Mouse (Mus musculus) CH12.LX (cell line): ENCODE data around the gene Pced1b. TPM values are rescaled to one million over a fixed set of nuclear protein-coding genes. Genes with fewer than 3 reads are reported as not detected.
A peak's percentile ranks its signal among the peaks of the same experiment; 100 is the strongest.

Source experiments
- DNase-seq: peaks from one replicate; pipeline ENCODE4 v3.0.0-alpha.2; 2013; ENCODE audit errors: extremely low read depth
- H3K27ac ChIP-seq: 2 replicates; pipeline ENCODE4 v1.5.1; 2012; ENCODE audit warnings: low read depth, mild to moderate bottlenecking, control low read depth, moderate library complexity; ENCODE audit not compliant: insufficient read depth
- H3K27me3 ChIP-seq: replicated peaks from 2 replicates; pipeline ENCODE3; 2012; ENCODE audit warnings: inconsistent platforms
- H3K36me3 ChIP-seq, 2 experiments: replicated peaks in 1 of 2; 2 replicates each; pipeline versions ENCODE3 to v1.6.1; 2012; ENCODE audit warnings: inconsistent platforms in 1 of 2, low read length in 1 of 2, mild to moderate bottlenecking in 1 of 2, mixed read lengths in 1 of 2, moderate library complexity in 1 of 2; ENCODE audit not compliant: control insufficient read depth in 1 of 2, insufficient read depth in 1 of 2
- H3K4me1 ChIP-seq, 2 experiments: 2 replicates each; pipeline ENCODE4 v1.6.1; 2012; ENCODE audit warnings: inconsistent platforms in 1 of 2, moderate library complexity in 1 of 2; ENCODE audit not compliant: insufficient read depth in 2 of 2, control insufficient read depth in 1 of 2
- H3K4me2 ChIP-seq: 2 replicates; pipeline ENCODE4 v1.6.1; 2012; ENCODE audit warnings: low read depth, mild to moderate bottlenecking, control low read depth; ENCODE audit not compliant: poor library complexity, insufficient read depth, severe bottlenecking
- H3K4me3 ChIP-seq, 3 experiments: fragments of 150-350 bp in 1 of 3; sonication (generic) in 1 of 3; replicated peaks in 1 of 3; 2 replicates each; pipeline versions ENCODE3 to v1.5.1; 2011 to 2012; ENCODE audit warnings: low read depth in 2 of 3, low read length in 2 of 3, mild to moderate bottlenecking in 2 of 3, moderate library complexity in 2 of 3, control low read depth in 1 of 3, improper control_type of control experiment in 1 of 3, inconsistent platforms in 1 of 3, mixed read lengths in 1 of 3; ENCODE audit not compliant: poor library complexity in 1 of 3
- H3K79me2 ChIP-seq: replicated peaks from 2 replicates; pipeline ENCODE4 v1.6.1; 2012; ENCODE audit warnings: mild to moderate bottlenecking, moderate library complexity; ENCODE audit not compliant: control insufficient read depth, poor library complexity, insufficient read depth, severe bottlenecking; ENCODE audit errors: extremely low read depth
- H3K9ac ChIP-seq: 2 replicates; pipeline ENCODE4 v1.6.1; 2012; ENCODE audit warnings: low read depth, mild to moderate bottlenecking, control low read depth, moderate library complexity; ENCODE audit not compliant: insufficient read depth
- H3K9me3 ChIP-seq: replicated peaks from 2 replicates; pipeline ENCODE3; 2012; ENCODE audit warnings: low read length, inconsistent platforms, mixed read lengths
- CTCF ChIP-seq, 2 experiments: IDR thresholded peaks in 1 of 2; conservative IDR thresholded peaks in 1 of 2; 2 replicates each; pipeline ENCODE4 v1.5.1; 2011 to 2012; ENCODE audit warnings: low read depth in 2 of 2, low read length in 2 of 2, improper control_type of control experiment in 1 of 2, inconsistent platforms in 1 of 2, mild to moderate bottlenecking in 1 of 2, moderate library complexity in 1 of 2
- E2F4 ChIP-seq: IDR thresholded peaks from 2 replicates; pipeline ENCODE4 v1.6.1; 2011; ENCODE audit warnings: low read depth, low read length, improper control_type of control experiment; ENCODE audit not compliant: insufficient replicate concordance
- ELF1 ChIP-seq: IDR thresholded peaks from 2 replicates; pipeline ENCODE4 v1.6.1; 2014; ENCODE audit warnings: low read depth, mild to moderate bottlenecking, inconsistent platforms, low read length, improper control_type of control experiment
- EP300 ChIP-seq: IDR thresholded peaks from 2 replicates; pipeline ENCODE4 v1.6.1; 2011; ENCODE audit warnings: low read length, improper control_type of control experiment
- GABPA ChIP-seq: IDR thresholded peaks from 2 replicates; pipeline ENCODE4 v1.6.1; 2012; ENCODE audit warnings: low read depth, low read length, improper control_type of control experiment, inconsistent platforms; ENCODE audit not compliant: insufficient replicate concordance
- HCFC1 ChIP-seq: IDR thresholded peaks from 2 replicates; pipeline ENCODE4 v1.6.1; 2012; ENCODE audit warnings: low read depth, mild to moderate bottlenecking, inconsistent platforms, low read length, improper control_type of control experiment
- IRF4 ChIP-seq: IDR thresholded peaks from 2 replicates; pipeline ENCODE4 v1.6.1; 2014; ENCODE audit warnings: low read depth, mild to moderate bottlenecking, inconsistent platforms, low read length, improper control_type of control experiment
- JUN ChIP-seq: IDR thresholded peaks from 2 replicates; pipeline ENCODE4 v1.6.1; 2011; ENCODE audit warnings: low read depth, mild to moderate bottlenecking, low read length, improper control_type of control experiment, moderate library complexity; ENCODE audit not compliant: insufficient read depth
- JUND ChIP-seq: conservative IDR thresholded peaks from 2 replicates; pipeline ENCODE4 v1.6.1; 2011; ENCODE audit warnings: low read depth, low read length, improper control_type of control experiment
- MAX ChIP-seq: IDR thresholded peaks from 2 replicates; pipeline ENCODE4 v1.6.1; 2011; ENCODE audit warnings: low read length, improper control_type of control experiment
- MAZ ChIP-seq: IDR thresholded peaks from 2 replicates; pipeline ENCODE4 v1.6.1; 2012; ENCODE audit warnings: low read depth, mild to moderate bottlenecking, inconsistent platforms, low read length, improper control_type of control experiment, moderate library complexity
- MXI1 ChIP-seq: IDR thresholded peaks from 2 replicates; pipeline ENCODE4 v1.6.1; 2011; ENCODE audit warnings: mild to moderate bottlenecking, low read depth, low read length, improper control_type of control experiment
- MYC ChIP-seq: IDR thresholded peaks from 2 replicates; pipeline ENCODE4 v1.6.1; 2011; ENCODE audit warnings: low read depth, mild to moderate bottlenecking, improper control_type of control experiment, low read length
- POLR2A ChIP-seq: IDR thresholded peaks from 2 replicates; pipeline ENCODE4 v1.6.1; 2011; ENCODE audit warnings: low read depth, mild to moderate bottlenecking, improper control_type of control experiment, low read length
- POLR2AphosphoS2 ChIP-seq: IDR thresholded peaks from 2 replicates; pipeline ENCODE4 v1.6.1; 2011; ENCODE audit warnings: low read depth, low read length, improper control_type of control experiment
- RAD21 ChIP-seq: IDR thresholded peaks from 2 replicates; pipeline ENCODE4 v1.6.1; 2011; ENCODE audit warnings: low read depth, mild to moderate bottlenecking, low read length, improper control_type of control experiment, moderate library complexity
- SMC3 ChIP-seq: IDR thresholded peaks from 2 replicates; pipeline ENCODE4 v1.6.1; 2011; ENCODE audit warnings: low read depth, low read length, improper control_type of control experiment
- TBP ChIP-seq: conservative IDR thresholded peaks from 2 replicates; pipeline ENCODE4 v1.6.1; 2011; ENCODE audit warnings: low read depth, low read length, improper control_type of control experiment
- TCF12 ChIP-seq: IDR thresholded peaks from 2 replicates; pipeline ENCODE4 v1.6.1; 2014; ENCODE audit warnings: low read depth, mild to moderate bottlenecking, inconsistent platforms, low read length, improper control_type of control experiment
- USF2 ChIP-seq: conservative IDR thresholded peaks from 2 replicates; pipeline ENCODE4 v1.6.1; 2011; ENCODE audit warnings: low read depth, low read length, improper control_type of control experiment
- ZC3H11A ChIP-seq: IDR thresholded peaks from 2 replicates; pipeline ENCODE4 v1.6.1; 2012; ENCODE audit warnings: low read depth, mild to moderate bottlenecking, inconsistent platforms, low read length, improper control_type of control experiment
- dilution Hi-C: fragments of 300-500 bp; cut with MboI; formaldehyde crosslinking; loops from 2 replicates; pipeline ENCODE4 v1.14.3; 2020; ENCODE audit warnings: low sequenced_read_pairs; ENCODE audit not compliant: extremely low pct_unique_long_range_greater_than_20kb, extremely low pct_ligation_motif_present
- in situ Hi-C: fragments of 300-500 bp; cut with MboI; formaldehyde crosslinking; loops from 3 replicates; pipeline ENCODE4 v1.14.3; 2019; ENCODE audit warnings: low sequenced_read_pairs, low pct_ligation_motif_present, low pct_unique_long_range_greater_than_20kb, mixed read lengths
- polyA plus RNA-seq: library from polyadenylated mRNA; unstranded; fragments of >175 nt; gene quantifications from 2 replicates; pipeline ENCODE4 v1.2.1, GENCODE M21; 2012; ENCODE audit warnings: low read depth; ENCODE audit not compliant: insufficient read length
- total RNA-seq, 2 experiments: library from RNA; depleted of rRNA; stranded (reverse); fragments of 300-350 nt in 1 of 2; fragments of >200 nt in 1 of 2; gene quantifications; 2 replicates each; pipeline ENCODE4 v1.2.3; 2012 to 2014

Gene Pced1b
- total and polyA plus RNA-seq, 3 experiments = 12.3 to 44.2 (median 21.1) TPM

DNA sequence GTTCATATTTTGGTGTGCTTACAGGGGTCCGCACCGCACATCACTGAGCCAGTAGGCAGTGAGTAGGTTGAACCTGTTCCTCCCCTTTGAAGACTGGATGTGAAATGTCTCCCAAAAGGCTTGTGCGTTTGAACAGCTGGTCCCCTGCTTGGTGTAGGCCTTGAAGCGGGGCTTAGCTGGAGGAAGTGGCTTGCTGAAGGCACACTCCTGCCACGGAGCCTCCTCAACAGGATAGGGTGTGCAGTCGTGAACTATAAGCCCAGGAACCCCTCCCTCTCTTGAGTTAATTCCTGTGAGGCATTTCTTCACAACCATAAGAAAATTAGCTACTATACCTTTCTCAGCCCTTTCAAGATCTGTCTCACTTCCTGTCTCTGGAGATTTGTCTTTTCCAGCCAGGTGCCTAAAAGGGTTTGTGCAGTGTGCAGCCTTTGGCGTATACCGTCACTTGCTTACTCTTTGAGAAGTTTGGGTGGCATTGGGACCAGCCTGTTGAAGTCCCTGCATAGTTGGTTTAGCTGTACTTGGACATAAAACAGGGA is 5.7 kb downstream of the Pced1b start (continued):
- TF ChIP-seq JUND (0 out of 2 replicates have a peak, but pooled peaks have one; percentile 19), JUN (no peak), ZC3H11A (no peak), E2F4 (no peak), RAD21 (no peak), POLR2AphosphoS2 (no peak), IRF4 (peak; percentile 52; the same call in 1 of the 2 replicates), MAX (no peak), USF2 (no peak), POLR2A (no peak), ELF1 (peak; percentile 38; the same call in 1 of the 2 replicates), HCFC1 (no peak), TBP (no peak), MAZ (peak; percentile 36; the same call in 1 of the 2 replicates)
- TF ChIP-seq, all 38 proteins: peak for 9

DNA sequence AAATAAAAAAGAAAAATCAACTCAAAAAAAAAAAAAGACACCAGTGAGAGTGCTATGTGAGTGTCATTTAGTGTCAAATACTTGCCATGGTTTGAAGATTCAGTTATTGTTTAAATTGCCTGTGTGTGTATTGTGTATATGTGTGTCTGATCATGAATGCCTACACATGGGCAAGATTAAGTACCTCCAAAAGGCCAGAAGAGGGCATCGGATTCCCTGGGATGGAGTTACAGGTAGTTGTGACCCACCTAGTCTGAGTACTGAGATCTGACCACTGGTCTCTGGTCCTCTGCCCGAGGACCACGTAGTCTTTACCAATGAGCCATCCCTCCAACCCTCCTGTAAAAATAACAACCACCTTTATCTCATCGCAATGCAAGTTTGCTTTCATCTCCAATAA is 7.5 kb downstream of the Pced1b start:
- Histone ChIP-seq H3K4me2 (no peak overlapping the region), H3K4me3 (no peak overlapping the region), H3K27me3 (no peaks in the 10 kb centered on the region), H3K36me3 (no peaks in the 10 kb centered on the region), H3K9me3 (no peaks in the 10 kb centered on the region), H3K27ac (no peak overlapping the region), H3K79me2 (no peaks in the 10 kb centered on the region; the same call in 1 of the 2 replicates), H3K9ac (no peak overlapping the region), H3K4me1 (peaks cover 28 to 80% of the 10 kb centered on the region in 2 experiments)
- dilution Hi-C loops (no loop called here), in situ Hi-C loops (loop anchor here (5.0 to 10.0 kb wide), 2 partner anchors 128 to 210 kb away; no protein-coding TSS in a partner anchor)
- no peak for DNase-seq
- peak; percentile 20; the same call in 1 of the 2 replicates for TF ChIP-seq SMC3
- TF ChIP-seq MAZ = no peak
- peak; percentile 45 for TF ChIP-seq RAD21
- no peak for TF ChIP-seq ELF1
- no peak for TF ChIP-seq TCF12
- TF ChIP-seq POLR2AphosphoS2 = no peak
- TF ChIP-seq MYC = no peak
- TF ChIP-seq POLR2A = no peak
- TF ChIP-seq CTCF (conservative IDR thresholded peaks at IDR 0.05 in 1 of 2, IDR thresholded peaks at IDR 0.05 in 1 of 2; ENCODE audit: low read depth in 2 of 2, low read length in 2 of 2) = peak in 1 of 2 experiments; percentile 49; a peak in 2 of 4 replicates

DNA sequence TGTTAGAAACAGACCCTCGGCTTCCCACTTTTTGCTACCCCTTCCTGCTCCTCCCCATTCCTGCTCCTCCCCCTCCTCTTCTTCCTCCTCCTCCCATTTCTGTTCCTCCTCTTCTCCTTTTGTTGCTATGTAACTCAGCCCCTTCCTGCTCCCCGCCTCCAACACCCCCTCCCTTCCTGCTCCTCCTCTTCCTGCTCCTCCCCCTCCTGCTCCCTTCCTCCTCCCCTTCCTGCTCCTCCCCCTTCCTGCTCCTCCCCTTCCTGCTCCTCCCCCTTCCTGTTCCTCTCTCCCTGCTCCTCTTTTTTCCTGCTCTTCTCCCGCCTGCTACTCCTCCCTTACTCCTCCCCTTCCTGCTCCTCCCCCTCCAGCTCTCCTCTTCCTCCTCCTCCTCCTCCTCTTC is 8.9 kb downstream of the Pced1b start:
- dilution Hi-C loops = no loop called here
- H3K27ac ChIP-seq = no peak overlapping the region

More for the DNA sequence above, 8.9 kb downstream of the Pced1b start:
- Histone ChIP-seq H3K79me2 (no peaks in the 10 kb centered on the region; the same call in 1 of the 2 replicates), H3K9me3 (no peaks in the 10 kb centered on the region), H3K4me1 (peaks cover 32 to 82% of the 10 kb centered on the region in 2 experiments), H3K27me3 (no peaks in the 10 kb centered on the region), H3K4me2 (no peak overlapping the region), H3K9ac (no peak overlapping the region), H3K36me3 (no peaks in the 10 kb centered on the region), H3K4me3 (no peak overlapping the region)
- DNase-seq = peak; percentile 60
- no peak for TF ChIP-seq GABPA
- TF ChIP-seq ELF1 = peak; percentile 35; the same call in 1 of the 2 replicates
- TF ChIP-seq MXI1 = no peak
- TF ChIP-seq EP300 = no peak
- peak; percentile 17; the same call in 1 of the 2 replicates for TF ChIP-seq HCFC1
- in situ Hi-C loops = loop anchor here (10.0 kb wide), 1 partner anchor 209 kb away; no protein-coding TSS in a partner anchor
